Mouse (Mus musculus): ENCODE data around the gene Samd7. TPM values are rescaled to one million over a fixed set of nuclear protein-coding genes. Genes with fewer than 3 reads are reported as not detected.
"Not testable (repeated sequence)": the region's sequence is repeated elsewhere in the genome, so short reads cannot be mapped to it uniquely, and the experiment has no call there.

Gene Samd7
- total RNA-seq (2022): not detected

GRCm38 (mm10) chr3:30746006-30746405 is at the start of gene Samd7:
Gene Samd7 (plus strand): TSS chr3:30746293.
- no peak for DNase-seq (ENCODE audit: low spot score in 2 of 2)

GRCm38 (mm10) chr3:30696346-30696745 is 49.7 kb upstream of the Samd7 start:
- peak; percentile 5 to 7 for DNase-seq (ENCODE audit: low spot score in 2 of 2)

GRCm38 (mm10) chr3:30697891-30698290 is 48.2 kb upstream of the Samd7 start:
- DNase-seq (ENCODE audit: low spot score in 2 of 2): no peak

- DNase-seq (ENCODE audit: low spot score in 2 of 2): not testable (repeated sequence)
Observed at GRCm38 (mm10) chr3:30699711-30700505, 46.2 kb upstream of the Samd7 start, which contains the start of gene Lrrc31. Gene Lrrc31 (minus strand): TSS chr3:30699843.

GRCm38 (mm10) chr3:30705977-30706376 is 40.1 kb upstream of the Samd7 start:
- no peak for DNase-seq (ENCODE audit: low spot score in 2 of 2)

GRCm38 (mm10) chr3:30706614-30707276 is 39.3 kb upstream of the Samd7 start:
- DNase-seq (ENCODE audit: low spot score in 2 of 2): no peak

- no peak for DNase-seq (ENCODE audit: low spot score in 2 of 2)
Observed at GRCm38 (mm10) chr3:30710191-30710590, 35.9 kb upstream of the Samd7 start.

- no peak for DNase-seq (ENCODE audit: low spot score in 2 of 2)
Observed at GRCm38 (mm10) chr3:30713334-30713733, 32.8 kb upstream of the Samd7 start.

GRCm38 (mm10) chr3:30718649-30719048 is 27.4 kb upstream of the Samd7 start:
- DNase-seq (ENCODE audit: low spot score in 2 of 2): no peak

- DNase-seq (ENCODE audit: low spot score in 2 of 2): no peak
Observed at GRCm38 (mm10) chr3:30722036-30722435, 24.1 kb upstream of the Samd7 start.

GRCm38 (mm10) chr3:30722461-30722860 is 23.6 kb upstream of the Samd7 start:
- no peak for DNase-seq (ENCODE audit: low spot score in 2 of 2)

GRCm38 (mm10) chr3:30723179-30723578 is 22.9 kb upstream of the Samd7 start:
- DNase-seq (ENCODE audit: low spot score in 2 of 2): peak in 1 of 2 experiments; percentile 33

- no peak for DNase-seq (ENCODE audit: low spot score in 2 of 2)
Observed at GRCm38 (mm10) chr3:30724105-30724824, 21.8 kb upstream of the Samd7 start.

GRCm38 (mm10) chr3:30724848-30725465 is 21.1 kb upstream of the Samd7 start:
- DNase-seq (ENCODE audit: low spot score in 2 of 2): no peak

- no peak for DNase-seq (ENCODE audit: low spot score in 2 of 2)
Observed at GRCm38 (mm10) chr3:30725514-30725913, 20.6 kb upstream of the Samd7 start.

GRCm38 (mm10) chr3:30727209-30727608 is 18.9 kb upstream of the Samd7 start:
- DNase-seq (ENCODE audit: low spot score in 2 of 2): no peak

- DNase-seq (ENCODE audit: low spot score in 2 of 2): peak; percentile 13 to 62
Observed at GRCm38 (mm10) chr3:30729046-30729445, 17.0 kb upstream of the Samd7 start.

GRCm38 (mm10) chr3:30736809-30737208 is 9.3 kb upstream of the Samd7 start:
- DNase-seq (ENCODE audit: low spot score in 2 of 2): peak; percentile 39 to 63

GRCm38 (mm10) chr3:30741306-30741705 is 4.8 kb upstream of the Samd7 start:
- DNase-seq (ENCODE audit: low spot score in 2 of 2): peak; percentile 43 to 67

GRCm38 (mm10) chr3:30742891-30743290 is 3.2 kb upstream of the Samd7 start:
- DNase-seq (ENCODE audit: low spot score in 2 of 2): no peak

- no peak for DNase-seq (ENCODE audit: low spot score in 2 of 2)
Observed at GRCm38 (mm10) chr3:30748316-30748715, 2.2 kb downstream of the Samd7 start.

GRCm38 (mm10) chr3:30754696-30755095 is 8.6 kb downstream of the Samd7 start:
- no peak for DNase-seq (ENCODE audit: low spot score in 2 of 2)
